Mouse (Mus musculus): ENCODE data around the gene Fam193b. TPM values are rescaled to one million over a fixed set of nuclear protein-coding genes. Genes with fewer than 3 reads are reported as not detected.

Gene Fam193b
- 59.5 and 65.6 TPM in 2 replicates for polyA plus RNA-seq (2016; fragmentation: Nextera tagmentation; extraction: Ambion mirVana)

- H3K9me3 ChIP-seq, result no peaks in the 10 kb centered on the region
- peak within 1 kb of the TSS; percentile 94 for H3K27ac ChIP-seq
- 2% methylated on average over 47 of the region's 47 CpGs for WGBS
- peak within 1 kb of the TSS; percentile 98 for H3K9ac ChIP-seq
- peak within 1 kb of the TSS; percentile 92 for H3K4me3 ChIP-seq
- peak; percentile 80 for ATAC-seq (ENCODE audit: insufficient number of reproducible peaks, insufficient read depth, low FRiP score, low TSS enrichment)
- H3K36me3 ChIP-seq, result 0 out of 2 replicates have a peak, but pooled peaks cover 10% of the 10 kb centered on the region
- H3K4me1 ChIP-seq, result peaks cover 16% of the 10 kb centered on the region
- peak within 1 kb of the TSS; percentile 97 for H3K4me2 ChIP-seq (replicated peaks)
- H3K27me3 ChIP-seq, result no peaks in the 10 kb centered on the region
Observed at GRCm38 (mm10) chr13:55571027-55571751, at the start of gene Fam193b. Gene Fam193b, minus strand, starts transcription at chr13:55571120.

GRCm38 (mm10) chr13:55620275-55620674, 49.4 kb upstream of the Fam193b start:
- H3K27me3 ChIP-seq, result no peaks in the 10 kb centered on the region
- no peak overlapping the region for H3K27ac ChIP-seq
- H3K9ac ChIP-seq, result no peak overlapping the region
- no peak overlapping the region for H3K4me2 ChIP-seq (replicated peaks)
- H3K9me3 ChIP-seq, result no peaks in the 10 kb centered on the region
- peaks cover 14% of the 10 kb centered on the region for H3K4me1 ChIP-seq
- peaks cover 7% of the 10 kb centered on the region for H3K36me3 ChIP-seq
- no peak overlapping the region for H3K4me3 ChIP-seq
- ATAC-seq (ENCODE audit: insufficient number of reproducible peaks, insufficient read depth, low FRiP score, low TSS enrichment), result no peak
- WGBS, result 80% methylated on average over 2 of the region's 2 CpGs

- no peaks in the 10 kb centered on the region for H3K27me3 ChIP-seq
- WGBS, result 93% methylated on average over 4 of the region's 4 CpGs
- H3K4me3 ChIP-seq, result no peak overlapping the region
- H3K4me1 ChIP-seq, result peaks cover 7% of the 10 kb centered on the region
- no peaks in the 10 kb centered on the region for H3K9me3 ChIP-seq
- no peak overlapping the region for H3K27ac ChIP-seq
- H3K4me2 ChIP-seq (replicated peaks), result no peak overlapping the region
- H3K9ac ChIP-seq, result no peak overlapping the region
- 0 out of 2 replicates have a peak, but pooled peaks cover 7% of the 10 kb centered on the region for H3K36me3 ChIP-seq
- ATAC-seq (ENCODE audit: insufficient number of reproducible peaks, insufficient read depth, low FRiP score, low TSS enrichment), result no peak
Observed at GRCm38 (mm10) chr13:55619328-55619727, 48.4 kb upstream of the Fam193b start.

GRCm38 (mm10) chr13:55613471-55613870, 42.6 kb upstream of the Fam193b start:
- Histone ChIP-seq H3K4me2 (replicated peaks) (no peak overlapping the region), H3K4me3 (no peak overlapping the region), H3K36me3 (peaks cover 24% of the 10 kb centered on the region), H3K4me1 (peaks cover 7% of the 10 kb centered on the region), H3K27ac (no peak overlapping the region), H3K27me3 (no peaks in the 10 kb centered on the region), H3K9ac (no peak overlapping the region), H3K9me3 (no peaks in the 10 kb centered on the region)
- ATAC-seq (ENCODE audit: insufficient number of reproducible peaks, insufficient read depth, low FRiP score, low TSS enrichment), result no peak
- 52% methylated on average over 5 of the region's 5 CpGs for WGBS

GRCm38 (mm10) chr13:55611996-55612395, 41.1 kb upstream of the Fam193b start:
- Histone ChIP-seq H3K4me1 (peaks cover 7% of the 10 kb centered on the region), H3K27me3 (no peaks in the 10 kb centered on the region), H3K27ac (no peak overlapping the region; the same call in 1 of the 2 replicates), H3K36me3 (peaks cover 37% of the 10 kb centered on the region), H3K4me3 (no peak overlapping the region), H3K4me2 (replicated peaks) (no peak overlapping the region), H3K9ac (no peak overlapping the region), H3K9me3 (no peaks in the 10 kb centered on the region)
- 43% methylated on average over 7 of the region's 7 CpGs for WGBS
- no peak for ATAC-seq (ENCODE audit: insufficient number of reproducible peaks, insufficient read depth, low FRiP score, low TSS enrichment)

GRCm38 (mm10) chr13:55607624-55608006, 36.7 kb upstream of the Fam193b start:
- no peak for ATAC-seq (ENCODE audit: insufficient number of reproducible peaks, insufficient read depth, low FRiP score, low TSS enrichment)
- H3K9ac ChIP-seq, result no peak overlapping the region

GRCm38 (mm10) chr13:55606899-55607623, 36.1 kb upstream of the Fam193b start:
- H3K9me3 ChIP-seq, result no peaks in the 10 kb centered on the region
- WGBS, result 81% methylated on average over 10 of the region's 10 CpGs
- H3K36me3 ChIP-seq, result peaks cover 60% of the 10 kb centered on the region
- no peak overlapping the region for H3K27ac ChIP-seq
- ATAC-seq (ENCODE audit: insufficient number of reproducible peaks, insufficient read depth, low FRiP score, low TSS enrichment), result no peak
- no peak overlapping the region for H3K9ac ChIP-seq
- no peaks in the 10 kb centered on the region for H3K27me3 ChIP-seq
- no peak overlapping the region for H3K4me3 ChIP-seq
- peaks cover 5% of the 10 kb centered on the region for H3K4me1 ChIP-seq
- H3K4me2 ChIP-seq (replicated peaks), result no peak overlapping the region

More at GRCm38 (mm10) chr13:55607624-55608006, 36.7 kb upstream of the Fam193b start:
- Histone ChIP-seq H3K4me1 (peaks cover 7% of the 10 kb centered on the region), H3K4me2 (replicated peaks) (no peak overlapping the region), H3K27me3 (no peaks in the 10 kb centered on the region), H3K36me3 (peaks cover 60% of the 10 kb centered on the region), H3K9me3 (no peaks in the 10 kb centered on the region), H3K27ac (no peak overlapping the region), H3K4me3 (no peak overlapping the region)
- 84% methylated on average over 2 of the region's 2 CpGs for WGBS

- Histone ChIP-seq H3K27me3 (no peaks in the 10 kb centered on the region), H3K9me3 (no peaks in the 10 kb centered on the region), H3K4me2 (replicated peaks) (no peak overlapping the region), H3K36me3 (peaks cover 55% of the 10 kb centered on the region), H3K9ac (no peak overlapping the region), H3K4me3 (no peak overlapping the region), H3K4me1 (peaks cover 8% of the 10 kb centered on the region), H3K27ac (no peak overlapping the region)
- no peak for ATAC-seq (ENCODE audit: insufficient number of reproducible peaks, insufficient read depth, low FRiP score, low TSS enrichment)
- WGBS, result 96% methylated on average over 3 of the region's 3 CpGs
Observed at GRCm38 (mm10) chr13:55604606-55605005, 33.7 kb upstream of the Fam193b start.

GRCm38 (mm10) chr13:55601611-55602010, 30.7 kb upstream of the Fam193b start:
- WGBS, result 14% methylated on average over 3 of the region's 3 CpGs
- no peak overlapping the region for H3K27ac ChIP-seq
- no peak overlapping the region for H3K4me3 ChIP-seq
- H3K4me2 ChIP-seq (replicated peaks), result no peak overlapping the region
- H3K4me1 ChIP-seq, result peaks cover 8% of the 10 kb centered on the region
- H3K9ac ChIP-seq, result no peak overlapping the region
- no peaks in the 10 kb centered on the region for H3K27me3 ChIP-seq
- H3K9me3 ChIP-seq, result no peaks in the 10 kb centered on the region
- peaks cover 44% of the 10 kb centered on the region for H3K36me3 ChIP-seq
- ATAC-seq (ENCODE audit: insufficient number of reproducible peaks, insufficient read depth, low FRiP score, low TSS enrichment), result no peak

GRCm38 (mm10) chr13:55600657-55601056, 29.7 kb upstream of the Fam193b start:
- Histone ChIP-seq H3K27ac (no peak overlapping the region; the same call in 1 of the 2 replicates), H3K9ac (peak overlapping the region; percentile 90), H3K36me3 (peaks cover 45% of the 10 kb centered on the region), H3K4me3 (peak overlapping the region; percentile 92), H3K4me1 (peaks cover 8% of the 10 kb centered on the region), H3K9me3 (no peaks in the 10 kb centered on the region), H3K4me2 (replicated peaks) (peak overlapping the region; percentile 81), H3K27me3 (no peaks in the 10 kb centered on the region)
- WGBS, result 22% methylated on average over 9 of the region's 9 CpGs
- no peak for ATAC-seq (ENCODE audit: insufficient number of reproducible peaks, insufficient read depth, low FRiP score, low TSS enrichment)

GRCm38 (mm10) chr13:55599566-55600540, 28.9 kb upstream of the Fam193b start, which contains the start of gene B4galt7:
Gene B4galt7, plus strand, starts transcription at chr13:55599896.
- Histone ChIP-seq H3K4me3 (peak within 1 kb of the TSS; percentile 92), H3K4me2 (replicated peaks) (peak within 1 kb of the TSS; percentile 81), H3K27ac (peak within 1 kb of the TSS; percentile 60; the same call in 1 of the 2 replicates), H3K36me3 (peaks cover 49% of the 10 kb centered on the region), H3K4me1 (peaks cover 8% of the 10 kb centered on the region), H3K9ac (peak within 1 kb of the TSS; percentile 90), H3K9me3 (no peaks in the 10 kb centered on the region), H3K27me3 (no peaks in the 10 kb centered on the region)
- WGBS, result 10% methylated on average over 51 of the region's 51 CpGs
- peak; percentile 78 for ATAC-seq (ENCODE audit: insufficient number of reproducible peaks, insufficient read depth, low FRiP score, low TSS enrichment)

Data from embryonic facial prominence, embryonic 12.5 days (tissue).